Mouse (Mus musculus) kidney, adult 11 months (tissue): ENCODE data around the gene Trim67.
A peak's percentile ranks its signal among the peaks of the same experiment; 100 is the strongest.

Experiments
- DNase-seq: peaks from one replicate; pipeline ENCODE4 v3.0.0; 2022

Trim67 gene

GRCm38 (mm10) chr8:124836273-124836672 lies 43.4 kb downstream of the Trim67 start:
- DNase-seq = no peak

- no peak for DNase-seq
Measured at GRCm38 (mm10) chr8:124836907-124837306, 44.0 kb downstream of the Trim67 start.

- no peak for DNase-seq
Measured at GRCm38 (mm10) chr8:124837956-124838355, 45.1 kb downstream of the Trim67 start.

GRCm38 (mm10) chr8:124839371-124839770 lies 46.5 kb downstream of the Trim67 start:
- no peak for DNase-seq

GRCm38 (mm10) chr8:124840900-124841299 lies 48.0 kb downstream of the Trim67 start:
- DNase-seq = no peak

- no peak for DNase-seq
Measured at GRCm38 (mm10) chr8:124841775-124842174, 48.9 kb downstream of the Trim67 start.

GRCm38 (mm10) chr8:124842929-124843328 lies 50.0 kb downstream of the Trim67 start:
- peak; percentile 44 for DNase-seq

- no peak for DNase-seq
Measured at GRCm38 (mm10) chr8:124845131-124845530, 52.2 kb downstream of the Trim67 start.

- DNase-seq = peak; percentile 39
Measured at GRCm38 (mm10) chr8:124845573-124845972, 52.7 kb downstream of the Trim67 start.

- no peak for DNase-seq
Measured at GRCm38 (mm10) chr8:124853511-124853910, 60.6 kb downstream of the Trim67 start.

- no peak for DNase-seq
Measured at GRCm38 (mm10) chr8:124859466-124859865, 66.6 kb downstream of the Trim67 start.

- no peak for DNase-seq
Measured at GRCm38 (mm10) chr8:124860188-124860587, 67.3 kb downstream of the Trim67 start.

GRCm38 (mm10) chr8:124862321-124863162 lies 69.7 kb downstream of the Trim67 start, which contains the start of the genes Gnpat and 2810004N23Rik:
Gnpat (plus strand) TSS chr8:124863033.
2810004N23Rik (minus strand) TSS chr8:124863120.
- peak; percentile 90 for DNase-seq

GRCm38 (mm10) chr8:124863163-124863677 lies 70.3 kb downstream of the Trim67 start:
- no peak for DNase-seq

GRCm38 (mm10) chr8:124863729-124864128 lies 70.8 kb downstream of the Trim67 start:
- no peak for DNase-seq

GRCm38 (mm10) chr8:124866669-124867068 lies 73.8 kb downstream of the Trim67 start:
- no peak for DNase-seq

- no peak for DNase-seq
Measured at GRCm38 (mm10) chr8:124867126-124867525, 74.2 kb downstream of the Trim67 start.

- DNase-seq = no peak
Measured at GRCm38 (mm10) chr8:124869708-124870107, 76.8 kb downstream of the Trim67 start.

- DNase-seq = no peak
Measured at GRCm38 (mm10) chr8:124871474-124871873, 78.6 kb downstream of the Trim67 start.

- DNase-seq = no peak
Measured at GRCm38 (mm10) chr8:124872081-124872480, 79.2 kb downstream of the Trim67 start.

- no peak for DNase-seq
Measured at GRCm38 (mm10) chr8:124872690-124873089, 79.8 kb downstream of the Trim67 start.

- no peak for DNase-seq
Measured at GRCm38 (mm10) chr8:124878141-124878540, 85.2 kb downstream of the Trim67 start.

GRCm38 (mm10) chr8:124878946-124879526 lies 86.1 kb downstream of the Trim67 start:
- DNase-seq = no peak
